Mouse (Mus musculus): ENCODE results near the gene Klhl41.

- TF ChIP-seq CTCF (IDR thresholded peaks at IDR 0.05; ENCODE audit: borderline replicate concordance, insufficient read depth, low read depth, low read length) = no peak
- TF ChIP-seq POLR2A (IDR thresholded peaks at IDR 0.05; ENCODE audit: borderline replicate concordance, insufficient read depth, low read length) = no peak
Measured at GRCm38 (mm10) chr2:69716483-69716882, 46.6 kb downstream of the Klhl41 start.

Data from cerebellum, adult 2 months (tissue).